Mouse (Mus musculus) G1E (cell line): Measurements from ENCODE around the gene Gm4559. TPM values are rescaled to one million over a fixed set of nuclear protein-coding genes. Genes with fewer than 3 reads are reported as not detected.
"Not testable (repeated sequence)": the region's sequence is repeated elsewhere in the genome, so short reads cannot be mapped to it uniquely, and the experiment has no call there.

Experiments used
- ATAC-seq: 2 replicates; pipeline ENCODE4 v1.8.0; 2016; ENCODE audit warnings: mild to moderate bottlenecking; ENCODE audit not compliant: insufficient number of reproducible peaks, poor library complexity, low FRiP score, severe bottlenecking; ENCODE audit errors: extremely low read depth
- DNase-seq: peaks from one replicate; pipeline ENCODE4 v3.0.0; 2012; ENCODE audit warnings: low spot score
- H3K27me3 ChIP-seq: 2 replicates; pipeline ENCODE4 v1.6.1; 2012; ENCODE audit warnings: mild to moderate bottlenecking, low read length, inconsistent platforms; ENCODE audit not compliant: insufficient read depth
- H3K36me3 ChIP-seq: replicated peaks from 2 replicates; pipeline ENCODE3; 2012; ENCODE audit warnings: mild to moderate bottlenecking, inconsistent platforms
- H3K4me1 ChIP-seq: 2 replicates; pipeline ENCODE4 v1.6.1; 2012; ENCODE audit warnings: low read depth, low read length, inconsistent platforms, mixed read lengths; ENCODE audit not compliant: insufficient read depth
- H3K4me3 ChIP-seq: 2 replicates; pipeline ENCODE4 v1.5.1; 2012; ENCODE audit warnings: low read depth, mild to moderate bottlenecking, inconsistent platforms, low read length, moderate library complexity, mixed read lengths
- H3K9me3 ChIP-seq: replicated peaks from 2 replicates; pipeline ENCODE4 v1.6.1; 2012; ENCODE audit warnings: inconsistent platforms
- CTCF ChIP-seq: IDR thresholded peaks from 2 replicates; pipeline ENCODE4 v1.5.1; 2012; ENCODE audit warnings: low read depth, low read length, inconsistent platforms, mixed read lengths
- GATA1 ChIP-seq: IDR thresholded peaks from 2 replicates; pipeline ENCODE4 v1.6.1; 2012; ENCODE audit warnings: borderline replicate concordance, low read length, inconsistent platforms, mixed read lengths
- GATA2 ChIP-seq: IDR thresholded peaks from 2 replicates; pipeline ENCODE4 v1.6.1; 2012; ENCODE audit warnings: low read depth, low read length, inconsistent platforms, borderline replicate concordance
- POLR2AphosphoS5 ChIP-seq: IDR thresholded peaks from 2 replicates; pipeline ENCODE4 v1.6.1; 2012; ENCODE audit warnings: low read depth, low read length, inconsistent platforms; ENCODE audit not compliant: insufficient replicate concordance
- TAL1 ChIP-seq: conservative IDR thresholded peaks from 2 replicates; pipeline ENCODE4 v1.6.1; 2012; ENCODE audit warnings: low read depth, low read length, inconsistent platforms, mixed read lengths
- polyA plus RNA-seq: library from polyadenylated mRNA; stranded (reverse); fragments of >175 nt; gene quantifications from 2 replicates; pipeline ENCODE4 v1.2.3, GENCODE M21; 2012
- total RNA-seq, 2 experiments: library from RNA; stranded (forward) in 1 of 2; stranded (reverse) in 1 of 2; fragments of 200-1000 nt in 1 of 2; fragments of >200 nt in 1 of 2; fragmentation: Nextera tagmentation in 1 of 2; gene quantifications; 2 replicates each; pipeline ENCODE4 v1.2.3; 2014 to 2017

The Gm4559 gene
- total and polyA plus RNA-seq, 3 experiments, result not detected

DNA sequence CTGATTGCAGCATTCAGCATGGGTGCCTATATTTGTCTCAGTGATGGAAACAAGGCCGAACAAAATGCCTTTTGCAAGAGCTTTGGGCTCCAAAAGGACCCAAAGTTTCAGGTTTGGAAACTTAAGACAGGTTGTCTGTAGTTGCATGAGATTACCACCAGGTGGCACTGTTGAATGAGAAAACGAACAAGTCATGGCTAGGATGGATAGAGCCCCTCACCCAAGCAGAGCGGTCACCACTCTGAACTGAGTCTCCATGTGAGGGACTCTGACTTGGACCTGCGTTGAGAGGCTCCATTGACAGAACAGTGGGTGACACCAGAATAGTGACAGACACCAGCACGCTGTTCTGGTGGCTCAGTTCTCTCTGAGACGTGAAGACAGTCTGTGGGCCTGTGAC lies 42.4 kb upstream of the Gm4559 start:
- no peak overlapping the region for H3K4me3 ChIP-seq
- peaks cover 5% of the 10 kb centered on the region for H3K4me1 ChIP-seq
- H3K36me3 ChIP-seq, result no peaks in the 10 kb centered on the region
- TF ChIP-seq POLR2AphosphoS5 (no peak), CTCF (peak; percentile 69)
- H3K9me3 ChIP-seq, result no peaks in the 10 kb centered on the region
- peaks cover 24% of the 10 kb centered on the region for H3K27me3 ChIP-seq
- no peak for ATAC-seq
- peak; percentile 21 for DNase-seq

DNA sequence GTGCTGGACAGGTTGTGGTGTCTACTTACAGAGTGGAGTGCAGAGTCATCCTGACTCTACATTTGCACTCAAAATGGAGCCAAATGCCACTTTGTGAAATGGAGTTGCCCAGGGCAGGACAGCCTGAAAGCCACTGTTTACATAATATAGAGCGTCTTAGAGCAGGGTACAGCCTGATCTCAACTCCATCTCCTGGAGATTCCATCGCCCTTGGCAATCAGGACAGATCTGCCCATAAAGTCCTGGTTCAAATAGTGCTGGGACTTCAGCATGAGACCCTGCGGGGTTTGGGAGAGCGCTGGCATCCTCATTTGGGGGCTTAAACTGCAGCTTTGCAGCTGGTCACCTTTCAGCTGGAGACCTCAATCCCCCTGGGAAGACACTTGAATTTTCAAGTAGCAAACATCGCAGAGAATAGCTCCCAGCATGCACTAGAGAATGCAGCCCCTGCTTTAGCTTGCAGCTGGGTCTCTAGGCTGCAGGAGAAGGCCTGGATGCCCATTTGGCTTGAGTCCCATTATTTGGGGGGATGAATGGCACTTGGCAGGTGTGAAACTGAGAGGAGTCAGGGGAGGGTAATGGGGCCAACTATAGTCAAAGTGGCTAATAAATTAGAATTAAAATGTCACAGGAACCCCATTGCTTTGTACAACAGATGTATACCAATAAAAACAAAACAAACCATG lies 40.6 kb upstream of the Gm4559 start:
- Histone ChIP-seq H3K9me3 (no peaks in the 10 kb centered on the region), H3K27me3 (peaks cover 9% of the 10 kb centered on the region), H3K36me3 (no peaks in the 10 kb centered on the region), H3K4me1 (peaks cover 5% of the 10 kb centered on the region), H3K4me3 (no peak overlapping the region)
- TF ChIP-seq GATA1 (no peak), POLR2AphosphoS5 (no peak), TAL1 (no peak), CTCF (no peak), GATA2 (no peak)
- ATAC-seq (no peak), DNase-seq (no peak)

DNA sequence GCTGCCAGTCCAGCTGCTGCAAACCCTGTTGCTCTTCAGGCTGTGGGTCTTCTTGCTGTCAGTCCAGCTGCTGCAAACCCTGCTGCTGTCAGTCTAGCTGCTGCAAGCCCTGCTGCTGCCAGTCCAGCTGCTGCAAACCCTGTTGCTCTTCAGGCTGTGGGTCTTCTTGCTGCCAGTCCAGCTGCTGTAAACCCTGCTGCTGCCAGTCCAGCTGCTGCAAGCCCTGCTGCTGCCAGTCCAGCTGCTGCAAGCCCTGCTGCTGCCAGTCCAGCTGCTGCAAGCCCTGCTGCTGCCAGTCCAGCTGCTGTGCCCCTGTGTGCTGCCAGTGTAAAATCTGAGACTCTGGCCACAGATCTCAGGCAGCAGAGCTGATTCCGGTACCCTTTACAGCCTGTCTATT lies 29.8 kb upstream of the Gm4559 start:
- not testable (repeated sequence) for ATAC-seq, H3K4me3 ChIP-seq, H3K9me3 ChIP-seq, DNase-seq, H3K4me1 ChIP-seq, H3K36me3 ChIP-seq
- H3K27me3 ChIP-seq, result peaks cover 12% of the 10 kb centered on the region; the same call in 1 of the 2 replicates

DNA sequence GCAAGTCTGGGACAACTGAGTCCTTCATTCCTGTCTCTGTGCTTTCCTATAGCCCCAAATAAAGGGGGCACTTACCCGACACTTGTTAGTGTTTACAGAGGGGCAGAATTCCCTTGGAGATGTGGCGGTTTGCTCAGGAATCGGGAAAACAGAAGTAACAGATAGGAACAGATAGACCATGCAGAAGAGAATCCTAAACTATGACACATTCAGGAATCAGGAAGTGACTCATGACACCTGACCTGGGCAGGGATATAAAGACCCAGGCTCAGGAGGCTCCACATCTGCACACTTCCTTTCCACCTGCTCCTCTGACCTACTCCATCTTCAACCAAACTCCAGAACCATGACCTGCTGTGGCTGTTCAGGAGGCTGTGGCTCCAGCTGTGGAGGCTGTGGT lies 29.1 kb upstream of the Gm4559 start, which contains the start of gene Krtap5-4:
Gene Krtap5-4 (plus strand): TSS at position 301 of the 400 bp plus-strand sequence.
- Histone ChIP-seq H3K36me3 (no peaks in the 10 kb centered on the region), H3K27me3 (peaks cover 12% of the 10 kb centered on the region; the same call in 1 of the 2 replicates), H3K9me3 (no peaks in the 10 kb centered on the region), H3K4me3 (no peak within 1 kb of the TSS), H3K4me1 (no peaks in the 10 kb centered on the region)
- TF ChIP-seq TAL1, result no peak
- TF ChIP-seq GATA2, result no peak
- no peak for TF ChIP-seq CTCF
- TF ChIP-seq POLR2AphosphoS5, result no peak
- TF ChIP-seq GATA1, result no peak
- no peak for ATAC-seq
- DNase-seq, result no peak

DNA sequence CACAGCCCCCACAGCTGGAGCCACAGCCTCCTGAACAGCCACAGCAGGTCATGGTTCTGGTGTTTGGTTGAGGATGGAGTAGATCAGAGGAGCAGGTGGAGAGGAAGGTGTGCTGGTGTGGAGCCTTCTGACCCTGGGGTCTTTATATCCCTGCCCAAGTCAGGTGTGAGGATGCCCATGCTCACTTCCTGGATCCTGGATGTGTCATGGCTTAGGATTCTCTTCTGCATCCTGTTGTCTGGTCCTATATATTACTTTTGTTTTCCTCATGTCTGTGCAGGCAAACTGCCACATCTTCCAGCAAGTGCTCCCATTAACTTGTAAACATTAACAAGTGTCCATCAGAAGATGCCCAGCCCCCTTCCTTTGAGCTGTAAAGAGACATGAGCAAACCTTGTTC lies 22.9 kb upstream of the Gm4559 start, which contains the start of gene Krtap5-1:
Gene Krtap5-1 (minus strand): TSS at position 101 of the 400 bp plus-strand sequence.
- not testable (repeated sequence) for H3K4me3 ChIP-seq, H3K27me3 ChIP-seq, H3K9me3 ChIP-seq, ATAC-seq, DNase-seq, H3K4me1 ChIP-seq, H3K36me3 ChIP-seq

DNA sequence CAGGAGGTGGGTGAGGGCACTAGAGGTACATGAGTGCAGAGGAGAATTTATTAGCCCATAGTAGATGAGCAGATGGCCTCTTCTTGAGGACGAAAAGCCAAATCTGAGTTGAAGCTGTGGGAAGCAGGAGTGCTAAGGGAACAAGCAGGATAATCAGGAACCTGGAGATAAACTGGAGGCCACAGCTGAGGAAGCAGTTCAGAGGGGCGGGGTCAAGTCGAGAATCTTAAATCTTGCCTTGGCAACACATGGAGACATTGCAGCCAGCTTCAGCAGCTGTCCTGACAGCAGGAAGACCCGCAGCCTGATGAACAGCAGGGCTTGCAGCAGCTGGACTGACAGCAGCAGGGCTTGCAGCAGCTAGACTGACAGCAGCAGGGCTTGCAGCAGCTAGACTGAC lies 21.9 kb upstream of the Gm4559 start:
- not testable (repeated sequence) for H3K4me1 ChIP-seq, H3K4me3 ChIP-seq, H3K27me3 ChIP-seq, ATAC-seq, H3K36me3 ChIP-seq, DNase-seq, H3K9me3 ChIP-seq

DNA sequence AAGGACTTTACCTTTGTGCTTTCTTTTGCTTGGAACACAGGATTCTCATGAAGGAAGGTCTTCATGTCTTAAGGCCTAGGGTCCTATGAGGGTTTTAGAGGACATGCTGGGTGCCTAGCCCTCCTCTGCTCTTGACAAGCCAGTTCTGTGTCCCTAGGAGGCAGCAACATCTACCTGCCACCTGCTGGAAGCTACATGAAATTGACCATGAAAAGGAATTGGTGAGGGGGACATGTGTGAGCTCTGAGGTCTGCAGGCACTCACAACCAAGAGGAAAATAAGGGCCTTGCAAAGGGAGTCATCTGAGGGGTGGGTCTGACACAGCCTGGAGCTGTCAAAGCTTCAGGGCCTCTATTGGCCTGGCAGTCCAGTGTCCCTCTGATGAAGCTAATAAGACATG lies 21.3 kb upstream of the Gm4559 start:
- H3K4me3 ChIP-seq, result no peak overlapping the region
- no peak for ATAC-seq
- H3K27me3 ChIP-seq, result peaks cover 2% of the 10 kb centered on the region; the same call in 1 of the 2 replicates
- no peaks in the 10 kb centered on the region for H3K36me3 ChIP-seq
- no peak for TF ChIP-seq TAL1
- no peak for TF ChIP-seq CTCF
- no peak for TF ChIP-seq GATA1
- TF ChIP-seq POLR2AphosphoS5, result no peak
- TF ChIP-seq GATA2, result no peak
- no peak for DNase-seq
- no peaks in the 10 kb centered on the region for H3K9me3 ChIP-seq
- no peaks in the 10 kb centered on the region for H3K4me1 ChIP-seq
